Mouse (Mus musculus): Measurements from ENCODE around the gene Plscr3. TPM values are rescaled to one million over a fixed set of nuclear protein-coding genes. Genes with fewer than 3 reads are reported as not detected.
A peak's percentile ranks its signal among the peaks of the same experiment; 100 is the strongest.

The Plscr3 gene
- total and polyA plus RNA-seq, 3 experiments = 2.5 to 15.3 (median 2.9) TPM

DNA sequence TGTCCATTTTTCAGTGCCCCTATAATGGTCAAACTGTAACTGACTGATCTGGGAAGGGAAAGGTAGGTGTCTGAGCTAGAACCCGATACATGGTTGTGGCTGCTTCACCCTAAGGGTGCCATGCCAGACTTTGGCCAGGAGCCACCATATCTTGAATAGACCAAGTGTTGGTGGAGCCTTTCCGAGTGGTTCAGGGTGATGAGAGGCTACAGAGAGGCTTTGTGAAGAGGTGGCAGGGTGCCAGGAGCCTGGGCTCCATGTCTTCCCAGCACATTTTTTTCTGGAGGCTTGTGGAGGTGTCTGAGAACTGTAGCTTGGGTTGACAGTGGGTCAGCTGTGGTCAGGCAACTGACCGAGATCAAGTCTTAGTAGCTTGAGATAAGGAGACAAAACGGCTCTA is 45.3 kb downstream of the Plscr3 start:
- dilution Hi-C loops (cut with MboI; ENCODE audit: extremely low pct_ligation_motif_present, extremely low pct_unique_long_range_greater_than_20kb, low sequenced_read_pairs) = no loop called here
- no peaks in the 10 kb centered on the region for H3K27me3 ChIP-seq (replicated peaks)
- in situ Hi-C loops (cut with MboI; ENCODE audit: low pct_ligation_motif_present, low pct_unique_long_range_greater_than_20kb, low sequenced_read_pairs) = no loop called here
- no peak for DNase-seq (ENCODE audit: extremely low read depth)
- TF ChIP-seq NELFE (IDR thresholded peaks at IDR 0.05; ENCODE audit: low read depth, low read length) (no peak), MXI1 (IDR thresholded peaks at IDR 0.05; ENCODE audit: low read depth, low read length) (no peak), MAX (IDR thresholded peaks at IDR 0.05; ENCODE audit: low read length) (no peak), RCOR1 (conservative IDR thresholded peaks at IDR 0.05; ENCODE audit: low read depth, low read length) (no peak), EP300 (IDR thresholded peaks at IDR 0.05; ENCODE audit: low read length) (no peak), POLR2AphosphoS2 (IDR thresholded peaks at IDR 0.05; ENCODE audit: low read depth, low read length) (no peak), JUN (IDR thresholded peaks at IDR 0.05; ENCODE audit: insufficient read depth, low read depth, low read length) (no peak), TBP (conservative IDR thresholded peaks at IDR 0.05; ENCODE audit: low read depth, low read length) (no peak), ETS1 (conservative IDR thresholded peaks at IDR 0.05; ENCODE audit: low read depth, low read length) (no peak), ZMIZ1 (IDR thresholded peaks at IDR 0.05; ENCODE audit: low read depth, low read length) (no peak), MAZ (IDR thresholded peaks at IDR 0.05; ENCODE audit: low read depth, low read length) (no peak), SIN3A (IDR thresholded peaks at IDR 0.05; ENCODE audit: low read length) (no peak), ZKSCAN1 (IDR thresholded peaks at IDR 0.05; ENCODE audit: borderline replicate concordance, low read depth, low read length) (no peak)
- no peak overlapping the region for H3K27ac ChIP-seq (ENCODE audit: insufficient read depth, low read depth)
- no peak overlapping the region for H3K4me3 ChIP-seq (replicated peaks in 1 of 3; ENCODE audit: low read depth in 2 of 3, low read length in 2 of 3, poor library complexity in 1 of 3)
- no peak overlapping the region for H3K9ac ChIP-seq (ENCODE audit: insufficient read depth, low read depth)
- no peak overlapping the region for H3K4me2 ChIP-seq (ENCODE audit: insufficient read depth, low read depth, poor library complexity, severe bottlenecking)
- no peaks in the 10 kb centered on the region for H3K9me3 ChIP-seq (replicated peaks; ENCODE audit: low read length)
- H3K79me2 ChIP-seq (replicated peaks; ENCODE audit: control insufficient read depth, extremely low read depth, insufficient read depth, poor library complexity, severe bottlenecking) = no peaks in the 10 kb centered on the region
- peaks cover 3 to 60% of the 10 kb centered on the region in 2 experiments for H3K36me3 ChIP-seq (replicated peaks in 1 of 2; ENCODE audit: control insufficient read depth in 1 of 2, insufficient read depth in 1 of 2, low read length in 1 of 2)
- H3K4me1 ChIP-seq (ENCODE audit: control insufficient read depth in 1 of 2, insufficient read depth in 2 of 2) = peaks cover 5 to 22% of the 10 kb centered on the region in 2 experiments; a peak in 3 of 4 replicates

DNA sequence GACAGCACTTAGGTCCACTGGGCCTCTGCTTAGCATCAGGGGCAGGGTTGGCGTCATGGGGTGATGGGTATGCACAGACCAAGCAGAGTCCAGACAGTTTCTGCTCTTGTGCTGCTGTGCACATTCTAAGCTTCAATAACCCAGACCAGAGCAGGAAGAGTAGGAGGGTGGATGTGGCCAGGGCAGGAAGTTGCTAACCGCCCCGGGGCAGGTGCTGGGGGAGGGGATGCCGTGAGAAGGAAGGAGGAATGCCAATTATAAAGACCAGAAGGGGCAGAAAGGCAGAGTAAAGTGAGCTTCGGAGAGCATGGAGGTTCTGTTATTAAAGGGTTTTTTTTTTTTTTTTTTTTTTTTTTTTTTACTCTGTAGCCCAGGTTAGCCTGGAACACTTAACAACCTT is 48.5 kb downstream of the Plscr3 start:
- H3K9me3 ChIP-seq (replicated peaks; ENCODE audit: low read length) = no peaks in the 10 kb centered on the region
- peaks cover 3 to 31% of the 10 kb centered on the region in 2 experiments for H3K36me3 ChIP-seq (replicated peaks in 1 of 2; ENCODE audit: control insufficient read depth in 1 of 2, insufficient read depth in 1 of 2, low read length in 1 of 2)
- H3K4me3 ChIP-seq (replicated peaks in 1 of 3; ENCODE audit: low read depth in 2 of 3, low read length in 2 of 3, poor library complexity in 1 of 3) = peak overlapping the region; percentile 53 to 65 (median 63)
- peaks cover 5 to 30% of the 10 kb centered on the region in 2 experiments; a peak in 3 of 4 replicates for H3K4me1 ChIP-seq (ENCODE audit: control insufficient read depth in 1 of 2, insufficient read depth in 2 of 2)
- peak overlapping the region; percentile 46 for H3K4me2 ChIP-seq (ENCODE audit: insufficient read depth, low read depth, poor library complexity, severe bottlenecking)
- H3K79me2 ChIP-seq (replicated peaks; ENCODE audit: control insufficient read depth, extremely low read depth, insufficient read depth, poor library complexity, severe bottlenecking) = no peaks in the 10 kb centered on the region
- dilution Hi-C loops (cut with MboI; ENCODE audit: extremely low pct_ligation_motif_present, extremely low pct_unique_long_range_greater_than_20kb, low sequenced_read_pairs) = no loop called here
- no peaks in the 10 kb centered on the region for H3K27me3 ChIP-seq (replicated peaks)
- peak; percentile 84 for DNase-seq (ENCODE audit: extremely low read depth)
- in situ Hi-C loops (cut with MboI; ENCODE audit: low pct_ligation_motif_present, low pct_unique_long_range_greater_than_20kb, low sequenced_read_pairs) = no loop called here
- H3K9ac ChIP-seq (ENCODE audit: insufficient read depth, low read depth) = peak overlapping the region; percentile 74
- H3K27ac ChIP-seq (ENCODE audit: insufficient read depth, low read depth) = peak overlapping the region; percentile 37
- TF ChIP-seq USF2 (conservative IDR thresholded peaks at IDR 0.05; ENCODE audit: low read depth, low read length) (no peak), ZMIZ1 (IDR thresholded peaks at IDR 0.05; ENCODE audit: low read depth, low read length) (no peak), IRF4 (IDR thresholded peaks at IDR 0.05; ENCODE audit: low read depth, low read length) (no peak), UBTF (IDR thresholded peaks at IDR 0.05; ENCODE audit: low read depth, low read length) (no peak), POLR2A (IDR thresholded peaks at IDR 0.05; ENCODE audit: low read depth, low read length) (peak; percentile 51), USF1 (IDR thresholded peaks at IDR 0.05; ENCODE audit: low read depth, low read length) (no peak), NELFE (IDR thresholded peaks at IDR 0.05; ENCODE audit: low read depth, low read length) (no peak), PAX5 (IDR thresholded peaks at IDR 0.05; ENCODE audit: low read length) (no peak), NRF1 (IDR thresholded peaks at IDR 0.05; ENCODE audit: low read depth, low read length) (no peak), MXI1 (IDR thresholded peaks at IDR 0.05; ENCODE audit: low read depth, low read length) (no peak; the same call in 1 of the 2 replicates), ZNF384 (IDR thresholded peaks at IDR 0.05; ENCODE audit: low read depth, low read length) (peak; percentile 82), HCFC1 (IDR thresholded peaks at IDR 0.05; ENCODE audit: low read depth, low read length) (0 out of 2 replicates have a peak, but pooled peaks have one; percentile 9), KAT2A (IDR thresholded peaks at IDR 0.05; ENCODE audit: insufficient replicate concordance, low read length) (no peak), CTCF (conservative IDR thresholded peaks at IDR 0.05 in 1 of 2, IDR thresholded peaks at IDR 0.05 in 1 of 2; ENCODE audit: low read depth in 2 of 2, low read length in 2 of 2) (no peak), GABPA (IDR thresholded peaks at IDR 0.05; ENCODE audit: insufficient replicate concordance, low read depth, low read length) (no peak), CHD1 (IDR thresholded peaks at IDR 0.05; ENCODE audit: low read depth, low read length) (no peak; the same call in 1 of the 2 replicates), MEF2A (IDR thresholded peaks at IDR 0.05; ENCODE audit: borderline replicate concordance, low read depth, low read length) (no peak), EP300 (IDR thresholded peaks at IDR 0.05; ENCODE audit: low read length) (no peak), CHD2 (IDR thresholded peaks at IDR 0.05; ENCODE audit: low read length) (peak; percentile 85; the same call in 1 of the 2 replicates), RAD21 (IDR thresholded peaks at IDR 0.05; ENCODE audit: low read depth, low read length) (no peak), MAFK (IDR thresholded peaks at IDR 0.05; ENCODE audit: insufficient replicate concordance, low read length) (no peak), ZC3H11A (IDR thresholded peaks at IDR 0.05; ENCODE audit: low read depth, low read length) (no peak), JUN (IDR thresholded peaks at IDR 0.05; ENCODE audit: insufficient read depth, low read depth, low read length) (no peak), RCOR1 (conservative IDR thresholded peaks at IDR 0.05; ENCODE audit: low read depth, low read length) (no peak), ETS1 (conservative IDR thresholded peaks at IDR 0.05; ENCODE audit: low read depth, low read length) (no peak), TCF12 (IDR thresholded peaks at IDR 0.05; ENCODE audit: low read depth, low read length) (no peak)
